Mouse (Mus musculus): ENCODE data around the gene Sirt4.
"Not testable (repeated sequence)": the region's sequence is repeated elsewhere in the genome, so short reads cannot be mapped to it uniquely, and the experiment has no call there.

Sirt4 gene

DNA sequence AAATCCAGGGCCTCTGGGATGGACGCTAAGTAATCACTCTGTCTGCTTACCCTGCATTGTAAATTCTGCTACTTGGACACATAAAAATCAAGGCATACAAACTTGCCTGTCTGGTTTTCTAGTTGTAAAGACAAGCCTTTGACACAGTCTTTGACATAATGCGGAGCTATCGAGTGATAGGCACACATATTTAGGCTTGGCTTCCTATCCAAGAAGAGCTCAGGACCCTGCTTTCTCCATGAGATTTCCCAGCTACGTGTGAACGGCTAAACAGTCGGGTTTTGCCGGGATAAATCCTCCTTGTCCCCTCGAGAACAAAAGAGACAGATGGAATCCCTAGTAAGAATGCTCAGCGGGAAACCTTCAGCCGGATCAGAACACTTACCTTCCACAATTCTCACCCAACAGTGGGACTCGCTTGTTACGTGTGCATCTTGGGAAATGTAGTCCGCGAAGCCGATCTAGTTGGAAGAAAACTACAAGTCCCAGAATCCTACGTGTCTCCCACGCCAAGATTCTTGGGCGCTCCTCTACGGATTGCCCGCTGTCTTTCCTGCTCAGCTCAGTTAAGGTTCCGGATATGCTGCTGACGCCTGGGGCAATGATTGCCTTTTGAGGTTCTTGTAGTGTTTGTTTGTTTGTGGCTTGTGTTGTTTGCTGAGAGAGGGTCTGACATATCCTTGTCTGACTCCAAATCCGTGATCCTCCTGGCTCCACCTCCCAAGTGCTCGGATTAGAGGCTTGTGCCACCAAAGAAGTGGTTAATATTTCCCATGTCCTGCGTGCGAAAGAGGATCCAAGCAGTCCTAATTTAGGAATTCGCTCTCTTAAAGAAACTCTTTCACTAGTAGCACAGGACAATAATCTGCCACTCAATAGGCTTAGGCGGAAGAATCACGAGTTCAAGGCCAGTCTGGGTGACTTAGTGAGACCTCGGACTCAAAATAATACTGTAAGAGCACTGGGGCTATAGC, at the start of gene Sirt4:
Gene Sirt4, minus strand, starts transcription at position 779 of the 974 bp plus-strand sequence.
- DNase-seq (ENCODE audit: extremely low read depth, low read depth): peak; percentile 97

DNA sequence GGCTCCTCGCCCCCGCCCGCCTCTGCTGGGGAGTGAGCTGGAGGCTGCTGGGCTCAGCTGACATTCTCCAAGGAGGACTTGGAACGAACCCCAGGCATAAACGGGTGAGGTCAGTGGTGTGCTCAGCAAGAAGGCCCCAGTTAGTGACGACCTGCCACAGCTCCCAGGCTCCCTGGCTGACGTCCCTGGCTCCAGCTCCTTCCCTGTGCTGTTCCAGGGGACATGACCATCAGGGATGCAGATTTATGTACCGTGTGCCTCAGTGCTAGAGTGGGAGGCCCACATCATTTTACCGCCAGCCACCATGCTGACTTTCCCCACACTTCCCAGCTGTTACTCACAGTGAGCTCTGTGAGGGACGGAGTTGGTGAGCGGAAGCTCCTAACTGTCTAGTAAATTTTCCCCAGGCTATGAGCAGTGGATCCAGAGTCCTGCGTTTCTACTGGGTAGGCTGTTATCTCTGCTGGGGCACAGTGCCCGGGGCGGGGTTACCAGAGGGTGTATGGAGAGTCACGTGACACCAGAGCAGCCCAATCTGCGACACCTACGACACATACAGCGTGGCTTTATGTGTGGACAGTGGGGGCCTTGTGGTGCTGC, 47.2 kb upstream of the Sirt4 start:
- peak; percentile 85 for DNase-seq (ENCODE audit: extremely low read depth, low read depth)

DNA sequence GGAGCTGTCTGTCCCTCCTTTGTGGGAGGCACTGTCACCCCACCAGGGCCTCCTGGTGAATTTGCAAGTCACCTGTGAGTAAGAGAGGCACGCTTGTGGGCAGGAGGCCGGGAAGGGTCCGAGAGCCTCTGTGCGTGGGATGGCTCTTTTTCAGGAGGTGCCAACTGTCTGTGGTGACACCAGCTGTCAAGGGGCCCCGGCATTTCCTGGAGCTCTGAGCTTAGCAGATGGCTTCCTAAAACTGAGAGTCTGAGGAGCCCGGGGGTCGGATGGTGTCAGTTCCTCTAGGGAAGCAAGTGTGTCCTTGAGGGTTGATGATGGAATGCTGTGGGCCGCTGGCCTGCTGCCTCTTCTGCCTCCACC, 45.9 kb upstream of the Sirt4 start:
- no peak for DNase-seq (ENCODE audit: extremely low read depth, low read depth)

DNA sequence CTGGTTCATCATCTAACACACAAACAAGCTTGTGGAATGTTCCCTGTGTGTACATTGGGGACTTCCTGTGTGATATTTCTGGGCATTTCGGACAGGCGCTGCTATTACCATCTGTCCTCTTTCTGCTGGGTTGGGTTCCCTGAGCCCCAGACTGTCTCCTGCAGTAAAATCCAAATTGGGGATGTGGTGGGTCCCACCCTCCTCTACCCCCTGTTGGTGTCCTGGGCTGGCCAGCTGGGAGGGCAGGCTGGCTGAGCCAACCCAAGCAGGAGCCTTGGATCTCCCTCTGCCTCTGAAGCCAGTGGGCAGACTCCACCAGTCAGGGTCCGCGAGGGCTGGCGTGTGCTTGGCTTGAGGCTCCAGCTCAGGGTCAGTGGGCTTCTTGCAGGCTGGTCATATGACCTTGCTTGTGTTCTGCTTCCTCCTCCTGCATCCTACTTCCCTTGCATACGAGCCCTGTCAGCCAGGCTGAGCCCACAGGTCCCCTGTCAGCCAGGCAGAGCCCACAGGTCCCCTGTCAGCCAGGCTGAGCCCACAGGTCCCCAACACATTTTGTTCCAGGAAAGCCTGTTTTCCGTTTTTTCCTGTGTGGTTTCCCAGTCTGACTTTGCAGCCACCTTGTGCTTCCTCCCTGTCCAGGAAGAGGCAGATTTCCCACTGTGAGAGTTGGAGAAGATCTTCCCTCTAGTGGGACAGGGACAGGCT, 45.4 kb upstream of the Sirt4 start:
- no peak for DNase-seq (ENCODE audit: extremely low read depth, low read depth)

GRCm38 (mm10) chr5:115529364-115529741, 44.8 kb upstream of the Sirt4 start:
- DNase-seq (ENCODE audit: extremely low read depth, low read depth): no peak

DNA sequence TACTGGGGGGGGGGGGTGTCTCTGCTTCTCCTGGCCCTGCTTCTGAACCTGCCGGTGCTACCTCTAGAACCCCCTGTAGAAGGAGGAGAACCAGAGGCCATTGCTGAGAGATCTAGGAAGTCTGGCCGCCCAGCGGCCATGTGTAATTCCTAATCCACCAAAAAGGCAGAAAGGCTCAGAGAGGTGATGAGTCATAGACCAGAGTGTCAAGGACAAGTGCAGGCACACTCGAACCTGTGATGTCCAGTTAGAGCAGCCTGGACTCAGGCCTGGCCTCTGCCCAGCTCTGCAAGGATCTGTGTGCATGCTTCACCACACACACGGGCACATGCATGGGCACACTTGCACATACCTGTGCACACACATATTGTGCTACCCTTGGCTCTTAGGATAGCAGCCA, 43.6 kb upstream of the Sirt4 start:
- DNase-seq (ENCODE audit: extremely low read depth, low read depth): no peak

GRCm38 (mm10) chr5:115526456-115527202, 42.1 kb upstream of the Sirt4 start:
- no peak for DNase-seq (ENCODE audit: extremely low read depth, low read depth)

DNA sequence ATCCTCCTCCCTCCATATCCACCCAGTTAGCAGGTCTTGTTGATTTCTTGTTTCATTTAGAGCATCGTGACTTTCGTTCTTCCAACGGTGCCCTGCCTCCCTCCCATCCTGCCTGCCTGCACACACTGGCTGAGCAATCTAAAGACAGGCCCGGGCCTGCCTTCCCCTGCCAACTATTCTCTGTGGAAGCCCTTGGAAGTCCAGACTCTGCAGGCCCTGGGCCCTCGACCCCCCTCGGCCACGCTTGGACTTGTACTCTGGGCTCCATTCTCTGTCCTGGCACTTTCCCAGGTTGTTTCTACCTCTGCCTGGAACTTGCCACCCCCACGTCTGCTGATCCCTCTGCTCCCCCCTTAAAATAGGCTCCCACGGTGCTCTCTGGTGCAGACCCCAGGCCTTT, 41.4 kb upstream of the Sirt4 start:
- DNase-seq (ENCODE audit: extremely low read depth, low read depth): no peak

GRCm38 (mm10) chr5:115525416-115525815, 40.9 kb upstream of the Sirt4 start:
- no peak for DNase-seq (ENCODE audit: extremely low read depth, low read depth)

- no peak for DNase-seq (ENCODE audit: extremely low read depth, low read depth)
Observed at GRCm38 (mm10) chr5:115524471-115524870, 39.9 kb upstream of the Sirt4 start.

GRCm38 (mm10) chr5:115523971-115524370, 39.4 kb upstream of the Sirt4 start:
- no peak for DNase-seq (ENCODE audit: extremely low read depth, low read depth)

- no peak for DNase-seq (ENCODE audit: extremely low read depth, low read depth)
Observed at GRCm38 (mm10) chr5:115522981-115523499, 38.5 kb upstream of the Sirt4 start.

GRCm38 (mm10) chr5:115522531-115522930, 38.0 kb upstream of the Sirt4 start:
- DNase-seq (ENCODE audit: extremely low read depth, low read depth): no peak

DNA sequence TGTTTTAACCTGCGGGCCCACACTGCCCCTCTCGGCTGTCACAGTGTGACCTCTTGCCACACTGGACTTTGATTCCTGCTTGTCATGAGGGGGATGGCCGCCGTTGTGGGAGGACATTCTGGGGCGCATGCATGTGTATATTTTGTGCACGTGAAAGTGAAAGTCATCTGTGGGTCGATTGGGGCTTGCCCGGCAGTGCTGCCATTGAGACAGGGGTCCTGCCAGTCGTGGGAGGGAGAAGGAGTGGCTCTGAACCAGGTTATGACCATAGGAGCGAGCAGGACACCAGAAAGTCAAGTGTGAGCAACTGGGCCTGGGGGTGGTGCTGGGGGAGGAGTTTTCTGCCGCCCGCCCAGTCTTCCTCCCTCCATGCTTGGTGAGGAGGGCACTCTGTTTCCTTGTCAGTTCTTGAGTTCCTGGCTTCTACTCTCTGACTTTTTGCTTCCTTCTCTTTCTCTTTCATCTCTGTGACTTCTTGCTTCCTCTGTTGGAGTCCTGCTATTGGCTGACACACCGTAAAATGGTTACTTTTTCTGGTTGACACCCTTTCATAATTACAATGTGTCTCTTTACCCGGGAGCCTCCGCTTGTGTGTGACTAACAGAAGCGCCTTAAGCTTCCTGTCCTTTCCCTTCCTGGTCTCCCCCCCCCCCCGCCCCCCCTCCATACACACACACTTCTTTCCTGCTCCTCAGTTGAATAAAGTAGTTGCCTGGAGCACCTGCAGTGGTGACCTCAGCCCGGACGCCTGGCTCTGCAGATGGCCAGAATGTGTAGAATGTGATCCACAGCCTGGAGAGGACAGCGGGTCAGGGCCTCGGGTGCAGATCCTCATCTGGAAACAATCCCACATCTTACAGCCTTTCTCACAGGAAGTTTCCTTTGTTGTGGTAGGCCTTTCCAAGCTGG, 37.3 kb upstream of the Sirt4 start:
- DNase-seq (ENCODE audit: extremely low read depth, low read depth): no peak

DNA sequence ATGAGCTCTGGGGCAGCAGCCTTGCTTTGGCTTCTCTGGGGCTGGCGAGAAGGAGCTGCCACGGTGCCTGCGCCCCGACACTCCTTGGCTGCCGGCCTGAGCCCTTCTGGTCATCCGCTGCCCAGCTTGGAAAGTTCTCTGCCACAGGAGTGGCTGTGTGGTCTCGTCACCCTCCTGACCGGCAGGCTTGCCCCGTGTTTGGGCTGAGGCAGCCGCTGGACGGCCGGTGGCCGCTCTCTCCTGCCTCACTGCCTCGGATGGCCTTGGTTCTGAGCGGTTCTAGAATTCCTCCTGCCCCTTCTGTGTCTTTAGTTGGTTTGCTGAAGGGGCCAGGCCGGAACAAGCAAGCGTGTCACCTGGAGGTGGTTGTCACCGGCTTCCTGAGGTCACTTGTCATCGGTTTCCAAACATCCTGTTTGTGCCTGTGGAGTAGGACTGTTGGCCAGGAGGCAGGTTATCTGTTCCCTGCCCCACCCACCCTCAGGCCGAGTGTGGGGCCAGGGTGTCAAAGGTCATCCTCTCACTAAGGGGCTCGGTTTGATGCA, 35.9 kb upstream of the Sirt4 start:
- DNase-seq (ENCODE audit: extremely low read depth, low read depth): no peak

GRCm38 (mm10) chr5:115518214-115518613, 33.7 kb upstream of the Sirt4 start:
- not testable (repeated sequence) for DNase-seq (ENCODE audit: extremely low read depth, low read depth)

DNA sequence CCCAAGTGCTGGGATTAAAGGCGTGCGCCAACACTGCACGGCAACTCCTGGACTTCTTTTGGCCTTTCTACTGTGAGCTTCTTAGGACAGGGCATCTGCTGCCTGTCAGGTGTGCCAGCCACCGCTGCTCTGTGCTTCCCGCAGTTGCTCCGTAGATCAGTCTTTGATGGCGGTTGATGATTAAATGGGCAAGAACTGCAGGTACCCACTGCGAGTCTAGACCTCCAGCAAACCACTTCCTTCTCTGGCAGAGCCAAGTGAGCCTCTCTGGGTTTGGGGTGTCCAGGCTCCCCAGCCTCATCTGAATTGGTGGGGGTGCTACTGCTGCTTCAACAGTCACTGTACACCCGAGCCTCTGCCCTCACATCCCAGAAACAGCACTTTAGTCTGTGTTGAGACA, 33.0 kb upstream of the Sirt4 start:
- DNase-seq (ENCODE audit: extremely low read depth, low read depth): no peak

- no peak for DNase-seq (ENCODE audit: extremely low read depth, low read depth)
Observed at GRCm38 (mm10) chr5:115516908-115517307, 32.4 kb upstream of the Sirt4 start.

DNA sequence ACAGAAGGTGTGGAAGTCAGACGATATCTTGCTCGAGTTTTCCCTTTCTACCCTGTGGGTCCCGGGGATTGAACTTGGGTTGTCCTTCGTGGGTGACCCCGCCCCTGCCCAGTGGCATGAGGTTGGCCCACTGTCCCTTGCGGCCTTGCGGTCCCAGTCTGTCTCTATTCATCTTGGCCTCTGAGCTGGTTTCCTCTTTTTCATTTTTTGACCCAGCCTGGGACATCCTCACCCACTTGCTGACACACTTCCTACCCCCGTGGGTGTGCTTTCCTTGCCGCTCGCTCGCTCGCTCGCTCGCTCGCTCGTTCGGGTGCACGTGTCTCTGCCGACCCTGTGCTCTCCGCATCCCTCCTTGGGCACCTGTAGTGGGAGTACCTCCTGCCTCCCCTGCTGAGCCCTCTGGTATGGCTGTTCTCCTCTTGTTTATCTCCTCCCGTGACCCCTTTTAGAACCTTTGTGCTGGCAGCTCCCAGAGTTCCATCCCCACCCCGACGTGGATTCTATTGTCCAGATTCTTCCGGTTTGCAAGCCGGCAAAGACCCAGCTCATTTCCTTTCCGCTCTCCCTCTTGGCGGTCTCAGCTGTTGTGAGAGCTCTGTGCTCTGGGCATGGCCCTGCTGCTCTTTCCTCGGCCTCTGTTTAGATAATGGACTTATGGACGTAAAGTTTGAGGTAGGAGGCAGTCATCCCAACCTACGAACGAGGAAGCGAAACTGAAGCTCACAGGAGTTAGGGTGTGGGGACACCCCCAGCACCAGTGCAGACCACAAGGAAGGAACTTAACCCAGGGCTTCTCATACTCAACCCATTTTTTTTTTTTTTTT, 31.8 kb upstream of the Sirt4 start:
- DNase-seq (ENCODE audit: extremely low read depth, low read depth): peak; percentile 81

Data from MEL-GATA-1-ER (cell line).